Mouse (Mus musculus) limb, embryonic 15.5 days (tissue): ENCODE data around the gene Ipo9. TPM values are rescaled to one million over a fixed set of nuclear protein-coding genes. Genes with fewer than 3 reads are reported as not detected.
A peak's percentile ranks its signal among the peaks of the same experiment; 100 is the strongest.

Source experiments
- ATAC-seq: fragments of 200-750 bp; cut with Nextera tagmentation; 2 replicates; pipeline ENCODE4 v1.8.0; 2017; ENCODE audit warnings: low read depth, moderate TSS enrichment; ENCODE audit not compliant: insufficient number of reproducible peaks, low FRiP score, low TSS enrichment
- H3K27ac ChIP-seq: fragments of 300-500 bp; sonication (generic); 2 replicates; pipeline ENCODE4 v1.5.1; 2015; ENCODE audit warnings: moderate library complexity, mild to moderate bottlenecking, inconsistent platforms
- H3K27me3 ChIP-seq: fragments of 300-500 bp; sonication (generic); 2 replicates; pipeline ENCODE4 v1.6.1; 2015; ENCODE audit warnings: inconsistent platforms
- H3K36me3 ChIP-seq: fragments of 300-500 bp; sonication (generic); 2 replicates; pipeline ENCODE4 v1.6.1; 2015; ENCODE audit warnings: inconsistent platforms
- H3K4me1 ChIP-seq: fragments of 300-500 bp; sonication (generic); 2 replicates; pipeline ENCODE4 v1.6.1; 2015; ENCODE audit warnings: inconsistent platforms
- H3K4me2 ChIP-seq: fragments of 300-500 bp; sonication (generic); 2 replicates; pipeline ENCODE4 v1.6.1; 2015; ENCODE audit warnings: mild to moderate bottlenecking, inconsistent platforms
- H3K4me3 ChIP-seq: fragments of 300-500 bp; sonication (generic); 2 replicates; pipeline ENCODE4 v1.5.1; 2015; ENCODE audit warnings: mild to moderate bottlenecking, inconsistent platforms
- H3K9ac ChIP-seq: fragments of 300-500 bp; sonication (generic); 2 replicates; pipeline ENCODE4 v1.6.1; 2015; ENCODE audit warnings: inconsistent platforms
- H3K9me3 ChIP-seq: fragments of 300-500 bp; sonication (generic); 2 replicates; pipeline ENCODE4 v1.6.1; 2016; ENCODE audit warnings: inconsistent platforms
- WGBS: fragments of 180-500 bp; shearing (Covaris S2); methylation state at CpG from one replicate; pipeline ENCODE4 v1.1.7; 2015; 5-methylcytosine and 5-hydroxymethylcytosine counted together
- polyA plus RNA-seq: library from polyadenylated mRNA; unstranded; fragments of >200 nt; fragmentation: Nextera tagmentation; extraction: Ambion mirVana; gene quantifications from 2 replicates; pipeline ENCODE4 v1.2.1, GENCODE M21; 2015

The Ipo9 gene
- polyA plus RNA-seq, 1 experiment from 2014 or later, result 113 TPM

GRCm38 (mm10) chr1:135460521-135460920, 30.2 kb upstream of the Ipo9 start:
- 0 out of 2 replicates have a peak, but pooled peaks cover 2% of the 10 kb centered on the region for H3K4me1 ChIP-seq

GRCm38 (mm10) chr1:135457860-135458259, 27.6 kb upstream of the Ipo9 start:
- H3K27ac ChIP-seq, result no peak overlapping the region
- no peaks in the 10 kb centered on the region for H3K27me3 ChIP-seq
- no peak overlapping the region for H3K4me2 ChIP-seq
- ATAC-seq, result no peak
- no peaks in the 10 kb centered on the region for H3K9me3 ChIP-seq
- H3K9ac ChIP-seq, result no peak overlapping the region
- 83% methylated on average over 5 of the region's 5 CpGs for WGBS
- peaks cover 68% of the 10 kb centered on the region for H3K36me3 ChIP-seq
- H3K4me1 ChIP-seq, result 0 out of 2 replicates have a peak, but pooled peaks cover 2% of the 10 kb centered on the region
- no peak overlapping the region for H3K4me3 ChIP-seq

More at GRCm38 (mm10) chr1:135460521-135460920, 30.2 kb upstream of the Ipo9 start:
- Histone ChIP-seq H3K9ac (no peak overlapping the region), H3K9me3 (no peaks in the 10 kb centered on the region), H3K4me2 (no peak overlapping the region), H3K27ac (no peak overlapping the region), H3K36me3 (peaks cover 55% of the 10 kb centered on the region), H3K27me3 (no peaks in the 10 kb centered on the region), H3K4me3 (no peak overlapping the region)
- WGBS, result 92% methylated on average over 16 of the region's 16 CpGs
- no peak for ATAC-seq

DNA sequence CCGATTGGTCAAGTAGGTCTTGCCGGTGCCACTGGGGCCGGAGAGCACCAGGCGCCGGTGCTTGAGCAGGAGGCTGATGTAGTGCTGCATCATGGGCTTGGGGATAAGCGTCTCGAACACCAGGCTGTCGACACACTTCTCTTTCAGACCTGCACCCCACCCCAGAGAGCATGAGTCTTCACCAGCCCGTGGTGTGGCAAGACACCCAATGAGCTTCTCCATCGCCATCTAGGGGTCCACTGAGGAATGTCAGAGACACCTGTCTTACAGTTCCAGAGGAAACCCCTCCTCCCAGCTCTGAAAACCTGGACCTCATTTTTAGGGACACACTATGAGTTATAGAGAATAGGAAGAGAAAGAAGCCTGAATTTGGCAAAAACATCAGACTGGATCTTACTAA, 22.0 kb upstream of the Ipo9 start:
- no peaks in the 10 kb centered on the region for H3K27me3 ChIP-seq
- H3K4me1 ChIP-seq, result no peaks in the 10 kb centered on the region
- ATAC-seq, result no peak
- WGBS, result 75% methylated on average over 10 of the region's 10 CpGs
- H3K4me2 ChIP-seq, result no peak overlapping the region
- H3K27ac ChIP-seq, result no peak overlapping the region
- H3K36me3 ChIP-seq, result peaks cover 77% of the 10 kb centered on the region
- H3K4me3 ChIP-seq, result no peak overlapping the region
- H3K9ac ChIP-seq, result no peak overlapping the region
- no peaks in the 10 kb centered on the region for H3K9me3 ChIP-seq

- Histone ChIP-seq H3K9me3 (no peaks in the 10 kb centered on the region), H3K27me3 (no peaks in the 10 kb centered on the region), H3K4me1 (no peaks in the 10 kb centered on the region), H3K4me3 (no peak overlapping the region), H3K4me2 (no peak overlapping the region), H3K27ac (no peak overlapping the region), H3K9ac (no peak overlapping the region), H3K36me3 (peaks cover 73% of the 10 kb centered on the region)
- ATAC-seq, result no peak
- WGBS, result 92% methylated on average over 2 of the region's 2 CpGs
Measured at GRCm38 (mm10) chr1:135451419-135451818, 21.1 kb upstream of the Ipo9 start.

GRCm38 (mm10) chr1:135449876-135450275, 19.6 kb upstream of the Ipo9 start:
- WGBS, result 92% methylated on average over 8 of the region's 8 CpGs
- ATAC-seq, result no peak
- H3K36me3 ChIP-seq, result peaks cover 58% of the 10 kb centered on the region

DNA sequence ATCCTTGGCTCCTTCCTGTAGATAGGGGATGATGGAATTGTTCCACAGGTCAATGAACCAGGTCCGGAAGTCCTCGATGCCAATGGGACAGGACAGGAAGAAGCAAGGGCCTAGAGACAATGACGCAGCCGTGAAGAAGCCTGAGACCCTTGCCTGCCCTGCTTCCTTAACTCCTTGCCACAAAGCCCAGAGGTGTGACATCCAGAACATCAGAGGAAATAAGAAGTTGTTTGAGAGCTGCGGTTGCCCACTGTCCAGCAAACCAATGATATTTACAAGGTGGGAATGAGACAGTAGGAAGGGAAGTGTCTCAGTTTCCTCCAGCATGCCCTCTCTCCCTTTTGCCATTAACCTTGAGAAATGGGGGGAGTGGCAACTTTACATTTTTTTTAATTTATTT, 18.6 kb upstream of the Ipo9 start:
- Histone ChIP-seq H3K36me3 (peaks cover 51% of the 10 kb centered on the region), H3K9ac (no peak overlapping the region), H3K4me1 (no peaks in the 10 kb centered on the region), H3K27ac (no peak overlapping the region), H3K9me3 (no peaks in the 10 kb centered on the region), H3K4me2 (no peak overlapping the region), H3K27me3 (no peaks in the 10 kb centered on the region), H3K4me3 (no peak overlapping the region)
- 89% methylated on average over 5 of the region's 5 CpGs for WGBS
- ATAC-seq, result no peak

More at GRCm38 (mm10) chr1:135449876-135450275, 19.6 kb upstream of the Ipo9 start:
- Histone ChIP-seq H3K27ac (no peak overlapping the region), H3K4me3 (no peak overlapping the region), H3K9ac (no peak overlapping the region), H3K27me3 (no peaks in the 10 kb centered on the region), H3K4me2 (no peak overlapping the region), H3K9me3 (no peaks in the 10 kb centered on the region), H3K4me1 (no peaks in the 10 kb centered on the region)

- no peak overlapping the region for H3K4me2 ChIP-seq
- WGBS, result 91% methylated on average over 12 of the region's 12 CpGs
- H3K4me3 ChIP-seq, result no peak overlapping the region
- H3K4me1 ChIP-seq, result no peaks in the 10 kb centered on the region
- H3K9ac ChIP-seq, result no peak overlapping the region
- no peak overlapping the region for H3K27ac ChIP-seq
- peaks cover 45% of the 10 kb centered on the region for H3K36me3 ChIP-seq
- no peaks in the 10 kb centered on the region for H3K9me3 ChIP-seq
- no peaks in the 10 kb centered on the region for H3K27me3 ChIP-seq
- no peak for ATAC-seq
Measured at GRCm38 (mm10) chr1:135443506-135443905, 13.2 kb upstream of the Ipo9 start.

DNA sequence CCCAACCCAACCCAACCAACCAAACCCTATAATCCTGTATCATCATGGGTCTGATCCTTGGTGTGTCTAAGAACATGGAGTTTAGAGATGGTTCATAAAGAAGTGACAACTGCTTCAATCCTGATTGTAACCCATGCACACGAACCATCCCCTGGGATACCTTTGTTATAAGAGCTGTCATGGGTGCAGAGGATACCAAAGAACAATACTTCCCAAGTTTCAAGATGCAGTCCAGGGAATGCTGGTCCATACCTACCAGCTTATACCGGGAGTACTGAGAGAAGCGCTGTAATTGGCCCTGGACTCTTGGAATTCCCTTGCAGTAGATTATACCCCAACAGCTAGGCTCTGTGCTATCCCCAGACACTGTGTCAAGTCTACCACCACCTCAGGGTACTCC, 11.6 kb upstream of the Ipo9 start:
- H3K4me3 ChIP-seq, result no peak overlapping the region
- H3K9ac ChIP-seq, result no peak overlapping the region
- H3K27ac ChIP-seq, result no peak overlapping the region
- no peak for ATAC-seq
- H3K4me1 ChIP-seq, result no peaks in the 10 kb centered on the region
- peaks cover 43% of the 10 kb centered on the region for H3K36me3 ChIP-seq
- H3K9me3 ChIP-seq, result no peaks in the 10 kb centered on the region
- H3K27me3 ChIP-seq, result no peaks in the 10 kb centered on the region
- no peak overlapping the region for H3K4me2 ChIP-seq
- WGBS, result 94% methylated on average over 3 of the region's 3 CpGs

- 88% methylated on average over 6 of the region's 6 CpGs for WGBS
- Histone ChIP-seq H3K4me2 (no peak overlapping the region), H3K36me3 (peaks cover 43% of the 10 kb centered on the region), H3K27ac (no peak overlapping the region), H3K9me3 (no peaks in the 10 kb centered on the region), H3K27me3 (no peaks in the 10 kb centered on the region), H3K4me3 (no peak overlapping the region), H3K4me1 (no peaks in the 10 kb centered on the region), H3K9ac (no peak overlapping the region)
- ATAC-seq, result no peak
Measured at GRCm38 (mm10) chr1:135440986-135441385, 10.7 kb upstream of the Ipo9 start.

DNA sequence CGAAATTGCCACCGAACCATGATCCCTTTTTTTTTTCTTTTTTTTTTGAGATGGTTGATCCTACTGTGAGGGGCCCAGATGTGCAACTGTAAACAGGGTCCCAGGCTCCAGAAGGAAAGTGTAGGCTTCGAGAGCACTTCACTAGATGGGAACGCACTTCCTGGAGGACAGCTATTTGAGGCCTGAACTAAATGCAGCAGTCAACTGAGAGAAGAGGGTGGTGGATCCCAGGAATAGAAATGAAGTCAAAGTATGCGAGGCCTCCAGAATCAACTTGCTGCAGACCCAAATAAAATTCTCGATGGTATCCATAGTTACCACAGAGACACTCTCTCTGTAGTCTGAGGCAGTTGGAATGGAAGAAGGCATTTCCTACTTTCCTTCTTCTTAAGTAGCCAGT, 8.5 kb upstream of the Ipo9 start:
- Histone ChIP-seq H3K27me3 (no peaks in the 10 kb centered on the region), H3K36me3 (peaks cover 41% of the 10 kb centered on the region)
- WGBS, result 89% methylated on average over 6 of the region's 6 CpGs

DNA sequence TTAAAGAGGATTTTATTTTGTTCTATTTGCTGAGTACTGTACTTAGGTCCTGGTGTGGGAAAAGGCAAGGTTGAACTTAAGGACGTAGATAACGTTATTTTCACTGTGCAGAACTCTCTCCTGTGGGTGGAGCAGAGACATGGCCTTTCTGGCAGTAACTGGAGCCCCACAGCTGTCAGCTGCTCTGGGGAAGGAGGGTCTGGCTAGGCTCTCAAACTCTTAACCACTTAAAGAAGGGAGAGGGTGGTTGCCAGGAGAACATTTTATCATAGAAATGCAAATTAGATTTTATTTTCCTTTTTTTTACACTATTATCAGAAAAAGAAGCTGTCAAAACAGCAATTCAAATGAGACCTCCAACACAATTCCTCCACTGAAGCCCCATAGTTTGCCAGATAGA, 5.5 kb upstream of the Ipo9 start:
- H3K36me3 ChIP-seq, result peaks cover 13% of the 10 kb centered on the region
- no peaks in the 10 kb centered on the region; the same call in 1 of the 2 replicates for H3K4me1 ChIP-seq
- no peaks in the 10 kb centered on the region for H3K27me3 ChIP-seq
- H3K9me3 ChIP-seq, result no peaks in the 10 kb centered on the region
- no peak overlapping the region for H3K4me2 ChIP-seq
- H3K4me3 ChIP-seq, result no peak overlapping the region
- no peak overlapping the region for H3K27ac ChIP-seq
- 13% methylated on average over 2 of the region's 2 CpGs for WGBS
- ATAC-seq, result no peak
- no peak overlapping the region for H3K9ac ChIP-seq

More for the DNA sequence above, 8.5 kb upstream of the Ipo9 start:
- Histone ChIP-seq H3K4me1 (no peaks in the 10 kb centered on the region; the same call in 1 of the 2 replicates), H3K4me3 (no peak overlapping the region), H3K9ac (no peak overlapping the region), H3K4me2 (no peak overlapping the region), H3K9me3 (no peaks in the 10 kb centered on the region), H3K27ac (no peak overlapping the region)
- no peak for ATAC-seq

DNA sequence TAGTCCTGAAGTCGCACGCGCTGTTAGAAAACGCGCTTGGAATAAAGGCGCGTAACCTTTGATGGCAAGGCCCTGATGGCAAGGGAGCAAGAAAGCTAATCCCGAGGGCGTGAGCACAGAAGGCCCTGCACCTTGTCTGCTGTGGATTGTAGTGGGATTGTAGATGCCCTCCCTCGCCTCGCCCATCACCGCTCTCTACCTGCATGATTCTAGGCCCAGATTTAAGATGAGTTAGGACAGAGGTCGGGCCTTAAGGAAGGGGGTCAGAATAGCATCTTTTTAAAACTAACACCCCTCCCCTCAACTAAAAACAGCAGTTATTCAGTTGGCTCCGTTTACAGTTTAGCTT, 344 bp upstream of the Ipo9 start:
- 1% methylated on average over 14 of the region's 14 CpGs for WGBS
- Histone ChIP-seq H3K4me3 (peak overlapping the region; percentile 97), H3K27me3 (no peaks in the 10 kb centered on the region), H3K9ac (peak overlapping the region; percentile 52), H3K27ac (peak overlapping the region; percentile 91), H3K4me1 (peaks cover 18% of the 10 kb centered on the region), H3K9me3 (no peaks in the 10 kb centered on the region), H3K4me2 (peak overlapping the region; percentile 59), H3K36me3 (peaks cover 14% of the 10 kb centered on the region; the same call in 1 of the 2 replicates)
- 0 out of 2 replicates have a peak, but pooled peaks have one; percentile 7 for ATAC-seq

GRCm38 (mm10) chr1:135427390-135427789, 2.9 kb downstream of the Ipo9 start:
- Histone ChIP-seq H3K4me2 (no peak overlapping the region), H3K4me3 (no peak overlapping the region), H3K36me3 (peaks cover 38% of the 10 kb centered on the region), H3K9me3 (no peaks in the 10 kb centered on the region), H3K27me3 (no peaks in the 10 kb centered on the region), H3K27ac (no peak overlapping the region), H3K9ac (no peak overlapping the region), H3K4me1 (peaks cover 18% of the 10 kb centered on the region)
- 86% methylated on average over 6 of the region's 6 CpGs for WGBS
- ATAC-seq, result no peak
